Mouse (Mus musculus) lung, adult 2 months (tissue): Measurements from ENCODE around the gene Gda.

Experiments
- CTCF ChIP-seq: fragments of 200-500 bp; IDR thresholded peaks from 2 replicates; pipeline ENCODE4 v1.5.1; 2011; ENCODE audit warnings: mild to moderate bottlenecking, low read length, control low read depth; ENCODE audit not compliant: insufficient read depth
- POLR2A ChIP-seq: fragments of 200-500 bp; IDR thresholded peaks from 2 replicates; pipeline ENCODE4 v1.6.1; 2011; ENCODE audit warnings: low read depth, mild to moderate bottlenecking, control low read depth, low read length, borderline replicate concordance; ENCODE audit errors: extremely low read depth

DNA sequence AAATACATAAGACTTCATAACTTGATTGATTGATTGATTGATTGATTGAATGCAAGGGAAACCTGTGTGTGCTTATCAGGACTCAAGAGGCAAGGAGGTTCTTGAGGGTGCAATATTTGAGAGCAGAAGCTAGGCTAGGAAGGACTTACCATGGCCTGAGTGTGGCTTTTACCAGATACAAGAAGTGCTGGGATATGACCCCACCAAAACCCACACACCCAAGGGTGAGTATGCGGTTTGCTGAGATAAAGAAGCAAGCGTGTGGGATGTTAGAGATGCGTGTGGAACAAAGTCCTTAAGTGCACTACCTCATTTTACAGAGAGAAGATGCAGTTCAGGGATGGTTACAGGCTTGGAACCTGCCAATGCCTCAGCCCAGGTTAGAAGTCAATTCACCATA is 41.0 kb downstream of the Gda start:
- no peak for TF ChIP-seq POLR2A
- TF ChIP-seq CTCF: no peak
